Mouse (Mus musculus): ENCODE measurements around the gene 1700086D15Rik.

Gene 1700086D15Rik

DNA sequence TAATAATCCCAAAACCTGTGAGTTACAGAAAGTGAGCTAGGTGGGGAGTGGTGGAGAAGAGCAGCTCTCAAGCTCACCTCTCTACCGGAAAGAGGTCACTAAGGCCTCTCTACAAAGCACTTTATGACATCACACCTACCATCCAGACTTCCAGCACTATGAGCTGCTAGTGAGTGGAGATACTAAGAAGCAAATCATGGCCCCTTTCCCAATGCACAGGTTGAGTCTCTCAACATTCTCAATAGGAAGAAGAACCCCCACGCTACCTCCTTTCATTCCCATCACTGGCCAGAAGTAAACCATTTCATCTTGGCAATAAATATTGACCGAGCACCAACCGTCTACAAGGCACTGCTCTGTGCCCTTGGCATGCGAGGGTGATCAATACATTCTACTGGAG, at the start of gene 1700086D15Rik:
1700086D15Rik (minus strand) TSS at position 101 of the 400 bp plus-strand sequence.
- DNase-seq, result no peak

- no peak for DNase-seq
These were observed 49.8 kb upstream of the 1700086D15Rik start for GRCm38 (mm10) chr11:65209441-65209840.

DNA sequence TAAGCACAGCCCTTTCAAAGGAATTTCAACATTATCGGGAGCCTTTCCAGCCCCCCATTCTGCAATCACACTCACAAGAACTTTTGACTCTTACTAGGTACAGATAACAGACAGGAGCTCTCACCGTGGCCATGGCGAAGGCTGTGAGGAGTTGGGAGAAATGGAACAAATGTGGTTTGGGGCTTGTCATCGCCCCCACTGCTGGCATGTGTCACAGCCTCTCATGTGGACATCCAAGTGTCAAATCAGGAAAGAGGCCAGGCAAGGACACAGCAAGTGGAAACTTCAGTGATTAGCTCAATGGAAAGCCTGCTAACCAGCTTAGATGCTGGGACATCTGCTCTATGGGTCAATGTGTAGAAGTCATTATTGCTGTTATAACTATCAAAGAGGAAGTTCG, 45.6 kb upstream of the 1700086D15Rik start:
- no peak for DNase-seq

GRCm38 (mm10) chr11:65204651-65205050, 45.0 kb upstream of the 1700086D15Rik start:
- no peak for DNase-seq

DNA sequence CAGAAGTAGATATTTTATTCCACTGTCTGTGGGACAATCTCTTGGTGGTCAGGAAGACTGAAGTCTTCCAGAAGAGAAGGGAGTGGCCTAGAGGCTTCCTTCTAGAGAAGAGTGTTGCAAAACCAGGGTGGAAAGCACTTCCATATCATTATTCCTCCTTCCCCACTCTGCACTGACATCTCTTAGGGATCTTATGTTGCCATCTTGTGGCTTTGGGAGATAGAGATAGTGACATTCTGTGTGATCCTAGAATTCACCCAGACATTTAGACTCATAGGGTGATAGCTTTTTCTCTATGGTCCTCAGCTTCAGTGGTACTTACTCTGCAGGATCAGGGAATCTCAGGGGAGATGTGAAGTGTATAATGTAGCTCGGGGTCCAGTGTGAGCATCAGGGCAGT, 43.3 kb upstream of the 1700086D15Rik start:
- DNase-seq, result no peak

- DNase-seq, result no peak
These were observed 42.5 kb upstream of the 1700086D15Rik start for GRCm38 (mm10) chr11:65202236-65202635.

GRCm38 (mm10) chr11:65198026-65198425, 38.3 kb upstream of the 1700086D15Rik start:
- no peak for DNase-seq

GRCm38 (mm10) chr11:65197280-65197679, 37.6 kb upstream of the 1700086D15Rik start:
- peak; percentile 65 for DNase-seq

DNA sequence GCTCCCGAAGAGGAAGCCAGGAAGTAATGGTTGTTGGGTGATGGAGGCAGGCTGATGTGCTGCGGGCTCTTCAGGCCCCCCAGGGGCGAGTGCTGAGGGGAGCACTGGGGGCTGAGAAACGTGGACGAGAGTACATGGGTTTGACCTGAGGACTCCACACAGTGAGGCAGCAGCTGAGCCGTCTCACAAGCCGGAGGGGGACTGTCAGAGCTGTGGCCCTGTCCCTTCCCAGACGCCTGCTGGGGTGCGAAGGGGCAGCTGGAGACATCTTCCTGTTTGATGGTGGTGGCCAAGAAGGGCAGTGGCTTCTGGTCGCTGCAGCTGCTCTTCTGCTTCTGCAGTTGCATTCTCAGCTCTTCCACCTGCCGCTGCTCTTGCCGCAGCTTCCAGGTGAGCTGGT, 27.3 kb upstream of the 1700086D15Rik start:
- no peak for DNase-seq

- no peak for DNase-seq
These were observed 25.4 kb upstream of the 1700086D15Rik start for GRCm38 (mm10) chr11:65185114-65185513.

DNA sequence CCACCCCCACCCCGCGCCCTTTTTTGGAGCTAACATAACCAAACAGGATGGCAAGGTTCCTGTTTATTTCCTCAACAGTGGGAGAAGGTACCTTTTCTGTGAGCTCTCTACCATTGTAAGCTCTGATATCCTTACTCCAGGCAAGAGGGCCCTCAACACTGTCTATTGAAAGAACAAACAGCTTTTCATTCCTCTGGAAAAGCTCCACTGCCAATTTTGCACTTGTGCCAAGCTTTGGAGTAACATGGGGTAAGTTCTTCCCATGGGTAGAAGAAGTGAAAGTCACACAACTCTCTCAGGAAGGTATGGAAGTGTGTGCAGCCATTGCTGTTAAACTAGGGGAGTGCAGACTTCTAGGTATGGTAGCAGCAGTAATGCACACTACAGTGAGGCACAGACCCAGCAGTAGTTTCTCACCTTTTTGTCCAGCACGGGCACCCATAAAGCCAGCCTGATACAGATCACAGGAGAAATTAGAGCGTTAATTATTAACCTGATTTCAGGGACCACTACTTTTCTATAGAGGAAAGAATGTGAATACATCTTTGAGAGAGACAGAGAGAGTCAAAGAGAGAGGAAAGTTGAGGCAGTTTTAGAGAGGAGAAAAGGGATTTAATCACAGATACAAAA, 10.5 kb upstream of the 1700086D15Rik start:
- DNase-seq, result no peak

DNA sequence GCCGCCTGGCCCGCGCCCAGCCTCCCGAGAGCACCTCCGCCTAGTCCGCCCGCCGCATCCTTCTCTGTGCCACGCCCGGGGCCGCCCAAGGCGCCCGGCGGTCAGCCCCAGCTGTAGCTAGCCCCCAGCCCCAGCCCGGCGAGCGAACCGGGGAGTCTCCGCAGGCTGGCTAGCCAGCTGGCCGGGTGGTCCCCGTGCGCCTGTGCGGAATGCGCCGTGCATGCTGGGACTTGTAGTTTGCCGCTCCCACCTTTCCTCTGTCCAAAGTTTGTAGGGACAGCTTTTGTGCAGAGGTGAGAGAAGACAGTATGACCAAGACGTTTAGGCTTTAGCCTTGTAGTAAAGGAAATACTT, 3.1 kb upstream of the 1700086D15Rik start, which contains the start of gene Arhgap44:
Arhgap44 (minus strand) TSS at position 195 of the 354 bp plus-strand sequence.
- peak; percentile 81 for DNase-seq

- peak; percentile 35 for DNase-seq
These were observed 2.4 kb upstream of the 1700086D15Rik start for GRCm38 (mm10) chr11:65161881-65162766.

DNA sequence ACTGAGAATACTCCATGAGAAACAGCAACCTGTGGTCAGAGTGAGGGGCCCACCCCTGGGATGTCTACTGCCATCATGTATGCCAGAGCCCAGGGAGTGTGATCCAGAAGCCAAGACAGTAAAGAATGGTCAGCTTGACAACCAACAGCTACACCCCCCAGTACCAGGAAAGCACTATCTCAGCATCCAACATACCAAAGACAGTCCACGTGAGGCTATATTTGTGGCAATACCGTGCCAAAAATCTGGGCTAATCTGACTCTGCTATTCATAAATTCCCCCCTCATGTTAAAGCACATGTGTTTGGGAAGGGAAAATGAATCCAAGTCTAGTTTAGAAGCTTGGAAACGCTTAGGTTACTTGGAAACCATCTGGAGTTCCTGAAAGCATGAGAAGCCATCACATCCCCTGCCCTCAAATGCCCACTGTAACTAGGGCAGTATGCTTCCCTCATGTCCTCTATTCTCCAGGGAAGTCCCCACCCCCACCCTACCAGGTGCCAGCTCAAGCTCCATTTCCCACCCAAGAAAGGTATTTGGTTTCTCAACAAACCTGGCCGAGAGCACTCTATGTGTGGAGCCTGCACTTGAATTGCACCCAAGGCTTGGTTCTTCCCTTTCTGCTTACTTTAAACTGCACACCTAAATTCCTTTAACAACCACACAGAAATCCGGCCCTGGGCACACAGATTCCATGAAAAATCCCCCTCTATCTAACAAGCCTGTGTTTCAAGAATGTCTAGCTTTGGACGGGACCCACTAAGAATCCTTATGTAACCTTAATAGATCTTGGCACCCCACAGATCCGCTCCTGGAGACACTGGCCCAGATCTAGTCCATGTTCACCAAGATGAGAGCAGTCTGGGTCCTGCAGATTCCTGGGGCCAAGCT, 1.5 kb upstream of the 1700086D15Rik start:
- DNase-seq, result peak; percentile 38

DNA sequence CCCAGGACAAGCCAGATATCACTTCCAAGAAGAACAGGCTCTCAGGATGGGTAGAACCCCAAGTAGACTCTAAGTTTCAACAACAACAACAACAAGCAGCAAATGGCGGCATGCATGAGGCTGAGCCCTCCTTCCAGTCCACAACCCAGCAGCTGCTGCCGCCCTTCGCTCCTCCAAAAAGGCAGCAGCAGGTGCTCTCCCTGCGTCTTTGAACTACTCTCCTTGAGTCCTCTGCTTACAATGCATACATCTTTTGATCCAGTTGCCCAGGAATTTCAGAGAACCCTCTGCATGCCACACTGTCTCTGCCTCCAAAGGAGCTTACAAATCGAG, 1.1 kb downstream of the 1700086D15Rik start:
- no peak for DNase-seq

- DNase-seq, result no peak
These were observed 1.6 kb downstream of the 1700086D15Rik start for GRCm38 (mm10) chr11:65157966-65158657.

DNA sequence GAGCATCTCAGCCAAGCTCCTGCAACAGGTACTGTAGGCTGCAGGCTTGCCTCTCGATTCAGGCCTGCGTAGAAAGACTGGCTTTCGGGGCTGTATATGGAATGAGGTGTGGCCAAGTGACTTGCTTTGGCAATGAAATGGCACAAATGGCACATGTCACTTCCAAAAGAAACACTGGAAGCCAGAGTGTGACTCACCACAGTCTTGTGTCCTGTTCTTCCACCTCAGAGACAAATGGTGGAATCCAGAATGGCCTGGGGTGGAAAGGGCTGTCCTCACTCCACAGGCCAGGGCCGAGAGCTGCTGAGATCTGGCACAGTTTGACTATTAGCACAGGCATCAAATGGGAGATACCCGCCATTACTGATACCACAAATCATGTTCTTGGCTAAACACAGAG, 6.7 kb downstream of the 1700086D15Rik start:
- no peak for DNase-seq

GRCm38 (mm10) chr11:65148441-65148840, 11.2 kb downstream of the 1700086D15Rik start:
- DNase-seq, result no peak

GRCm38 (mm10) chr11:65142838-65143417, 16.8 kb downstream of the 1700086D15Rik start:
- DNase-seq, result no peak

GRCm38 (mm10) chr11:65139030-65139429, 20.7 kb downstream of the 1700086D15Rik start:
- DNase-seq, result no peak

DNA sequence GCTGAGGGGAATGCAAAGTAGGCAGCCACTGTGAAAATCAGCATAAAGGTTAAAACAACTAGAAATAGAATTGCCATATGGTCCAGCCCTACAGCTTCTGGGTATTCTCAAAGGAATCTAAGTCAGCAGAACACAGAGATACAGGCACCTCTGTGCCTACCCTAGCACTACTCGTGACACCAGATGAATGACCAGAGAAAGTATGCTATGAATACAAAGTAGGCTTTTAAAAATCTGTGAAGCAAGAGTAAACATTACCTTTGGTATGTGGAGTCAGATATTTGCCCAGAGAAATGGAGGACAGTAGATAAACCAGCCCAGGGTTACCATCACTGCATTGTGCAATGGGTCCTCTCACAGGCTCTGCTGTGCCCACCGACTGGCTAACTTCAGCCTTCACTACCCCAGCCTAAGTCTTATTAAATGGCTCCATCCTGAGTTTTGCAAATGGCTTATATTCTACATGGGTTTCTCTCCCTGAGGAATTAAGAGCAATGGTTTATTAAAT, 22.5 kb downstream of the 1700086D15Rik start:
- no peak for DNase-seq

- DNase-seq, result peak; percentile 63
These were observed 24.4 kb downstream of the 1700086D15Rik start for GRCm38 (mm10) chr11:65135251-65135739.

Measured in right cerebral cortex, postnatal 25 days (tissue).